8 mouse cellular contexts compared by ENCODE assay signal in the genomic region with DNA sequence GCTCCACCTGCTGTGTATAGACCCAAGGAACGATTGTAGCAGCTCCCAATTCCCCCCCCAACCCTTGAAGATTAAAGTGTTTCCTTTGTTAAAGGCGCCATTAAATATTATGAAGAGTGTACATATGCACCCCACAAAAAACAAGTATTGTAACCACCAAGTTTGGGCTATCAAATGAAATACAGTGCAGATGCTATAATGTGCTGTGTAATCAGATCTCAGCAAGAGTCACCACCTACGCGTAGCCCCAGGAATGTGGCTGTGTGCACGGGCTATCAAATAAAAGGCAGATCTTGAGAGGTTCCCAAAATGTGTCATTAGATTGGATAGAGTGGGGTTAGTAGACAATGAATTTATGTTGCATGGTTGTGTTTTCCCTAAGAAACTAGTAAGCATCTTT. TPM values are rescaled to one million over a fixed set of nuclear protein-coding genes. Genes with fewer than 3 reads are reported as not detected.
DNase-seq lines count a peak whose midpoint lies in the region; ATAC-seq and TF ChIP-seq lines count a peak whose summit lies in the region.

No protein-coding gene starts in this region.

- in situ Hi-C loops in CH12.LX (cut with MboI; ENCODE audit: low pct_ligation_motif_present, low pct_unique_long_range_greater_than_20kb, low sequenced_read_pairs), result no loop called here

- H3K4me2 ChIP-seq in CH12.LX (ENCODE audit: insufficient read depth, low read depth, poor library complexity, severe bottlenecking), result peak overlapping the region; percentile 95
- H3K4me2 ChIP-seq in forebrain, embryonic 16.5 days (ENCODE audit: low read length), result peak overlapping the region; percentile 81
- H3K4me2 ChIP-seq in liver, embryonic 15.5 days, result peak overlapping the region; percentile 79

- TF ChIP-seq EP300 in CH12.LX (IDR thresholded peaks at IDR 0.05; ENCODE audit: low read length), result no peak

- no peaks in the 10 kb centered on the region for H3K27me3 ChIP-seq in cerebellum, adult 2 months (ENCODE audit: control insufficient read depth, insufficient read depth, low read length)
- H3K27me3 ChIP-seq in CH12.LX (replicated peaks), result no peaks in the 10 kb centered on the region
- H3K27me3 ChIP-seq in forebrain, embryonic 16.5 days (replicated peaks; ENCODE audit: control insufficient read depth, insufficient read depth, low read length), result no peaks in the 10 kb centered on the region
- no peaks in the 10 kb centered on the region for H3K27me3 ChIP-seq in liver, embryonic 15.5 days

- no peak for TF ChIP-seq RAD21 in CH12.LX (IDR thresholded peaks at IDR 0.05; ENCODE audit: low read depth, low read length)

- TF ChIP-seq POLR2A in cerebellum, adult 2 months (IDR thresholded peaks at IDR 0.05; ENCODE audit: borderline replicate concordance, insufficient read depth, low read length), result no peak
- no peak for TF ChIP-seq POLR2A in CH12.LX (IDR thresholded peaks at IDR 0.05; ENCODE audit: low read depth, low read length)

- dilution Hi-C loops in CH12.LX (cut with MboI; ENCODE audit: extremely low pct_ligation_motif_present, extremely low pct_unique_long_range_greater_than_20kb, low sequenced_read_pairs), result no loop called here

- DNase-seq in cerebellum, adult 2 months, result no peak
- no peak for DNase-seq in cerebellum, adult 9-11 months
- DNase-seq in CH12.LX (ENCODE audit: extremely low read depth), result no peak
- no peak for DNase-seq in right cerebral cortex, postnatal 14 days
- DNase-seq in gastrocnemius, postnatal 25 days, result no peak
- DNase-seq in frontal cortex, postnatal 36 days (ENCODE audit: low spot score in 2 of 2), result no peak

- peak overlapping the region; percentile 96 for H3K4me3 ChIP-seq in cerebellum, adult 2 months (replicated peaks; ENCODE audit: insufficient read depth, low read depth, low read length)
- peak overlapping the region; percentile 41 to 83 (median 68) for H3K4me3 ChIP-seq in CH12.LX (replicated peaks in 1 of 3; ENCODE audit: low read depth in 2 of 3, low read length in 2 of 3, poor library complexity in 1 of 3)
- H3K4me3 ChIP-seq in forebrain, embryonic 16.5 days (replicated peaks; ENCODE audit: low read length), result peak overlapping the region; percentile 96
- H3K4me3 ChIP-seq in liver, embryonic 15.5 days (replicated peaks), result peak overlapping the region; percentile 87

- H3K9me3 ChIP-seq in CH12.LX (replicated peaks; ENCODE audit: low read length), result no peaks in the 10 kb centered on the region
- no peaks in the 10 kb centered on the region for H3K9me3 ChIP-seq in forebrain, embryonic 16.5 days (ENCODE audit: control insufficient read depth, low read length)
- no peaks in the 10 kb centered on the region for H3K9me3 ChIP-seq in liver, embryonic 15.5 days (replicated peaks)

- H3K79me2 ChIP-seq in CH12.LX (replicated peaks; ENCODE audit: control insufficient read depth, extremely low read depth, insufficient read depth, poor library complexity, severe bottlenecking), result 0 out of 2 replicates have a peak, but pooled peaks cover 2% of the 10 kb centered on the region

- TF ChIP-seq CTCF in cerebellum, adult 2 months (IDR thresholded peaks at IDR 0.05; ENCODE audit: borderline replicate concordance, insufficient read depth, low read depth, low read length), result no peak
- TF ChIP-seq CTCF in CH12.LX (conservative IDR thresholded peaks at IDR 0.05 in 1 of 2, IDR thresholded peaks at IDR 0.05 in 1 of 2; ENCODE audit: low read depth in 2 of 2, low read length in 2 of 2), result no peak

- peak overlapping the region; percentile 76 for H3K9ac ChIP-seq in CH12.LX (ENCODE audit: insufficient read depth, low read depth)
- peak overlapping the region; percentile 90 for H3K9ac ChIP-seq in forebrain, embryonic 16.5 days (replicated peaks; ENCODE audit: low read depth, low read length)
- peak overlapping the region; percentile 91; the same call in 1 of the 2 replicates for H3K9ac ChIP-seq in liver, embryonic 15.5 days

- WGBS in cerebellum, adult 2 months, result 2% methylated on average over 5 of the region's 5 CpGs
- WGBS in forebrain, embryonic 16.5 days, result 11% methylated on average over 5 of the region's 5 CpGs
- 12% methylated on average over 5 of the region's 5 CpGs for WGBS in liver, embryonic 15.5 days (ENCODE audit: insufficient replicate concordance)

- H3K36me3 ChIP-seq in CH12.LX (replicated peaks in 1 of 2; ENCODE audit: control insufficient read depth in 1 of 2, insufficient read depth in 1 of 2, low read length in 1 of 2), result peaks cover 14 to 22% of the 10 kb centered on the region in 2 experiments
- 0 out of 2 replicates have a peak, but pooled peaks cover 5% of the 10 kb centered on the region for H3K36me3 ChIP-seq in forebrain, embryonic 16.5 days (ENCODE audit: control insufficient read depth, insufficient read depth)
- H3K36me3 ChIP-seq in liver, embryonic 15.5 days (replicated peaks), result peaks cover 11% of the 10 kb centered on the region; the same call in 1 of the 2 replicates

- peaks cover 8% of the 10 kb centered on the region; the same call in 1 of the 2 replicates for H3K4me1 ChIP-seq in cerebellum, adult 2 months (ENCODE audit: control insufficient read depth, insufficient read depth, low read length)
- H3K4me1 ChIP-seq in CH12.LX (ENCODE audit: control insufficient read depth in 1 of 2, insufficient read depth in 2 of 2), result peaks cover 5 to 39% of the 10 kb centered on the region in 2 experiments; a peak in 3 of 4 replicates
- peaks cover 8% of the 10 kb centered on the region for H3K4me1 ChIP-seq in forebrain, embryonic 16.5 days (replicated peaks; ENCODE audit: control insufficient read depth, insufficient read depth, low read length)
- peaks cover 47% of the 10 kb centered on the region for H3K4me1 ChIP-seq in liver, embryonic 15.5 days (replicated peaks)

- ATAC-seq in forebrain, embryonic 16.5 days, result no peak
- no peak for ATAC-seq in liver, embryonic 15.5 days (ENCODE audit: insufficient read depth)

- no peak overlapping the region for H3K27ac ChIP-seq in cerebellum, adult 2 months (ENCODE audit: insufficient read depth, low read length)
- no peak overlapping the region for H3K27ac ChIP-seq in CH12.LX (ENCODE audit: insufficient read depth, low read depth)
- no peak overlapping the region for H3K27ac ChIP-seq in forebrain, embryonic 16.5 days (ENCODE audit: low read length)
- H3K27ac ChIP-seq in liver, embryonic 15.5 days (replicated peaks), result peak overlapping the region; percentile 94; the same call in 1 of the 2 replicates

TF ChIP-seq in CH12.LX, 34 proteins besides CTCF, POLR2A, EP300 and RAD21:
- no peak for TF ChIP-seq USF1 (IDR thresholded peaks at IDR 0.05; ENCODE audit: low read depth, low read length)
- no peak for TF ChIP-seq SIN3A (IDR thresholded peaks at IDR 0.05; ENCODE audit: low read length)
- no peak for TF ChIP-seq JUN (IDR thresholded peaks at IDR 0.05; ENCODE audit: insufficient read depth, low read depth, low read length)
- no peak for TF ChIP-seq GABPA (IDR thresholded peaks at IDR 0.05; ENCODE audit: insufficient replicate concordance, low read depth, low read length)
- TF ChIP-seq USF2 (conservative IDR thresholded peaks at IDR 0.05; ENCODE audit: low read depth, low read length), result no peak
- no peak for TF ChIP-seq E2F4 (IDR thresholded peaks at IDR 0.05; ENCODE audit: insufficient replicate concordance, low read depth, low read length)

RNA-seq across cellular contexts. Expression of a gene that starts 0.9 kb away (rescaled TPM):
- 13.1 and 13.3 TPM in 2 replicates for polyA plus RNA-seq in cerebellum, adult 2 months (2012; rRNA removed)
- total RNA-seq in CH12.LX (2012; rRNA removed) (0.42 and 0.89 TPM in 2 replicates), CH12.LX (2014; rRNA removed) (0.20 and 0.32 TPM in 2 replicates)
- 1.3 TPM in 2 replicates for polyA plus RNA-seq in CH12.LX (2012; ENCODE audit: insufficient read length, low read depth)
- polyA plus RNA-seq in forebrain, embryonic 16.5 days (2015; fragmentation: Nextera tagmentation; extraction: Ambion mirVana), result 5.6 and 5.7 TPM in 2 replicates
- 0.38 and 0.53 TPM in 2 replicates for polyA plus RNA-seq in liver, embryonic 15.5 days (2015; fragmentation: Nextera tagmentation; extraction: Ambion mirVana)
- total RNA-seq in gastrocnemius, postnatal 25 days (2021), result under 1 TPM; 0.41 to 0.46 TPM

RNA-seq across cellular contexts. Expression of a gene that starts 7.5 kb away (rescaled TPM):
- polyA plus RNA-seq in cerebellum, adult 2 months (2012; rRNA removed), result 3.8 and 4.4 TPM in 2 replicates
- total RNA-seq in CH12.LX (2012; rRNA removed) (2.9 TPM in 2 replicates), CH12.LX (2014; rRNA removed) (0.47 and 0.93 TPM in 2 replicates)
- 0.86 and 1.1 TPM in 2 replicates for polyA plus RNA-seq in CH12.LX (2012; ENCODE audit: insufficient read length, low read depth)
- polyA plus RNA-seq in forebrain, embryonic 16.5 days (2015; fragmentation: Nextera tagmentation; extraction: Ambion mirVana), result 0.83 and 1.1 TPM in 2 replicates
- polyA plus RNA-seq in liver, embryonic 15.5 days (2015; fragmentation: Nextera tagmentation; extraction: Ambion mirVana), result 10.5 and 11.3 TPM in 2 replicates
- total RNA-seq in gastrocnemius, postnatal 25 days (2021), result 1 to 10 TPM; 3.4 to 4.4 TPM
